Mouse (Mus musculus) brain, embryonic 14.5 days (tissue): ENCODE data around the gene Ptch1.

Source experiments
- CTCF ChIP-seq: fragments of 200-500 bp; IDR thresholded peaks from 2 replicates; pipeline ENCODE4 v1.5.1; 2012; ENCODE audit warnings: inconsistent platforms, mild to moderate bottlenecking, moderate library complexity, borderline replicate concordance; ENCODE audit not compliant: insufficient read depth, insufficient read length; ENCODE audit errors: extremely low read depth
- POLR2A ChIP-seq: fragments of 200-500 bp; IDR thresholded peaks from 2 replicates; pipeline ENCODE4 v1.6.1; 2012; ENCODE audit warnings: mild to moderate bottlenecking, inconsistent platforms, borderline replicate concordance; ENCODE audit not compliant: poor library complexity, insufficient read depth, insufficient read length, severe bottlenecking; ENCODE audit errors: extremely low read depth

DNA sequence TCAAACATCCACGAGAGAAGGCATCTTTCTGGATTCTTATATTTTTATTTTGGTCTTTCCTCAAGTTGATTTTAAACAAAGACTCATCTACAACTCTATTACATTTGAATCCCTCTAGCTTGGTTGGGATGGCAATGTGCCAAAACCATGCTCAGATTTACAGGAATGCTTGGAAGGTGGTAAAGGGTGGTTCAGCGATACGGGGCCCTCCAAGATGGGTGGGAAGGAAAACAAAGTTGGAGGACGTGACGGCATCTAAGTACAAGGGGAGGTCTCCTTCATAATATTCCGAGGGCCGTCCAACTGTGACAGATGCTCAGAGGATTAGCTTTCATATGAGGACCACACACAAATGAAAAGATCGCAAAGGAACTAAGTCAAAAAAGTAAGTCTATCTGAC is 98.0 kb downstream of the Ptch1 start:
- TF ChIP-seq POLR2A (no peak), CTCF (no peak)
